Mouse (Mus musculus): ENCODE data around the gene Ppp1r12c.

GRCm38 (mm10) chr7:4448439-4448838, 53.0 kb downstream of the Ppp1r12c start:
- TF ChIP-seq CTCF (IDR thresholded peaks at IDR 0.05; ENCODE audit: low read depth) = no peak
- no peak for TF ChIP-seq EP300 (IDR thresholded peaks at IDR 0.05; ENCODE audit: low read depth)
